In the genomic region with DNA sequence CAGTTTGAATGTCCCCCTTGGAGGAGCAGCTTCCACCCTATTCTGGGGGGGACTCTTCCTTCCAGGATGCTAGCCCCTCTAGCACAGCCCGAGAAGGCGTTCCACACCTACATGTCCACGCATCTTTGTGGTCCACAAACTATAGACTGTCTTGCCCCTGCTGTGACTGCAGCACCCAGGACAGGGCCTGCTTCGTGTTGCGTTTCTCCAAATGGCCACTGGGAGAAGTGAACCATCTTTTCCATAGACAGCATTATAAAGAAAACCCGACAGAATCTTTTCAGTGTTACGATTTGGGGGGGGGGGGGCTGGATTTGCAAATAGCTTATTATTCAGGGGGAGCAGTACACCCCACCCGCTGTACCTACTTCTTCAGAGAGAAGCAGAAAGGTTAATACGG, we compare ENCODE assay signal across 17 mouse cellular contexts. TPM values are rescaled to one million over a fixed set of nuclear protein-coding genes. Genes with fewer than 3 reads are reported as not detected.
A peak's percentile ranks its signal among the peaks of the same experiment; 100 is the strongest.
DNase-seq lines count a peak whose midpoint lies in the region; ATAC-seq and TF ChIP-seq lines count a peak whose summit lies in the region.
"Had no signal": no experiment of that assay in that cellular context is flagged by ENCODE, and none has a peak within 500 bp of the region (broad histone marks: within the 10 kb centered on the region; RNA-seq: fewer than 3 reads in every experiment).

No protein-coding gene starts in this region.

- no peak for ATAC-seq in kidney, postnatal 0 days (replicated peaks; ENCODE audit: low FRiP score, low read depth)
- ATAC-seq in kidney, embryonic 16.5 days (ENCODE audit: low FRiP score, low TSS enrichment), result no peak
- no peak for ATAC-seq in midbrain, embryonic 14.5 days (ENCODE audit: low FRiP score, low TSS enrichment)
- ATAC-seq in midbrain, embryonic 16.5 days, result no peak
- ATAC-seq in activated CD4-positive, CD25-positive, alpha-beta regulatory T cell, adult 4 months, result no peak
- ATAC-seq: intestine, embryonic 16.5 days had no signal

- no peaks in the 10 kb centered on the region for H3K27me3 ChIP-seq in kidney, postnatal 0 days (ENCODE audit: insufficient read depth, low read length)
- H3K27me3 ChIP-seq in kidney, embryonic 16.5 days (ENCODE audit: insufficient read depth, low read length), result no peaks in the 10 kb centered on the region; the same call in 1 of the 2 replicates
- no peaks in the 10 kb centered on the region for H3K27me3 ChIP-seq in midbrain, embryonic 14.5 days (ENCODE audit: control insufficient read depth, insufficient read depth, low read length)
- H3K27me3 ChIP-seq in midbrain, embryonic 16.5 days (ENCODE audit: control insufficient read depth, insufficient read depth, low read depth, low read length), result peaks cover 4% of the 10 kb centered on the region; the same call in 1 of the 2 replicates

- H3K27ac ChIP-seq in kidney, postnatal 0 days, result no peak overlapping the region
- no peak overlapping the region for H3K27ac ChIP-seq in kidney, embryonic 16.5 days (ENCODE audit: low read length)
- no peak overlapping the region for H3K27ac ChIP-seq in midbrain, embryonic 14.5 days (replicated peaks; ENCODE audit: low read depth, low read length)
- H3K27ac ChIP-seq in midbrain, embryonic 16.5 days (ENCODE audit: low read length), result no peak overlapping the region
- H3K27ac ChIP-seq: forebrain, embryonic 12.5 days; limb, embryonic 15.5 days; neural tube, embryonic 12.5 days had no signal

- no peaks in the 10 kb centered on the region for H3K9me3 ChIP-seq in kidney, postnatal 0 days (replicated peaks; ENCODE audit: low read length)
- H3K9me3 ChIP-seq in kidney, embryonic 16.5 days (ENCODE audit: low read length), result no peaks in the 10 kb centered on the region
- no peaks in the 10 kb centered on the region for H3K9me3 ChIP-seq in midbrain, embryonic 14.5 days (ENCODE audit: control insufficient read depth, low read length)
- H3K9me3 ChIP-seq in midbrain, embryonic 16.5 days (replicated peaks; ENCODE audit: control insufficient read depth, low read length, poor library complexity, severe bottlenecking), result no peaks in the 10 kb centered on the region
- H3K9me3 ChIP-seq: forebrain, embryonic 12.5 days; limb, embryonic 15.5 days; neural tube, embryonic 12.5 days had no signal

- TF ChIP-seq CTCF in kidney, postnatal 0 days (IDR thresholded peaks at IDR 0.05; ENCODE audit: low read depth), result peak; percentile 33; the same call in 1 of the 2 replicates

- no peak overlapping the region for H3K4me2 ChIP-seq in kidney, postnatal 0 days (ENCODE audit: low read length)
- no peak overlapping the region for H3K4me2 ChIP-seq in kidney, embryonic 16.5 days (replicated peaks; ENCODE audit: low read depth, low read length)
- H3K4me2 ChIP-seq in midbrain, embryonic 14.5 days (ENCODE audit: low read length), result no peak overlapping the region
- no peak overlapping the region for H3K4me2 ChIP-seq in midbrain, embryonic 16.5 days (ENCODE audit: low read length)
- H3K4me2 ChIP-seq: forebrain, embryonic 12.5 days; limb, embryonic 15.5 days; neural tube, embryonic 12.5 days had no signal

- no peak overlapping the region for H3K9ac ChIP-seq in kidney, postnatal 0 days (ENCODE audit: low read depth, low read length)
- no peak overlapping the region for H3K9ac ChIP-seq in kidney, embryonic 16.5 days (replicated peaks; ENCODE audit: low read length)
- H3K9ac ChIP-seq in midbrain, embryonic 14.5 days (replicated peaks; ENCODE audit: low read length), result no peak overlapping the region
- no peak overlapping the region for H3K9ac ChIP-seq in midbrain, embryonic 16.5 days (ENCODE audit: low read depth, low read length)
- H3K9ac ChIP-seq: forebrain, embryonic 12.5 days; limb, embryonic 15.5 days; neural tube, embryonic 12.5 days had no signal

- no peak overlapping the region for H3K4me3 ChIP-seq in kidney, postnatal 0 days (replicated peaks; ENCODE audit: low read depth, low read length)
- H3K4me3 ChIP-seq in kidney, embryonic 16.5 days (ENCODE audit: low read length), result no peak overlapping the region
- H3K4me3 ChIP-seq in midbrain, embryonic 14.5 days (replicated peaks; ENCODE audit: low read depth, low read length), result no peak overlapping the region
- H3K4me3 ChIP-seq in midbrain, embryonic 16.5 days (ENCODE audit: low read depth, low read length), result no peak overlapping the region
- H3K4me3 ChIP-seq: forebrain, embryonic 12.5 days; limb, embryonic 15.5 days; neural tube, embryonic 12.5 days had no signal

- 52% methylated on average over 9 of the region's 9 CpGs for WGBS in kidney, postnatal 0 days
- 54% methylated on average over 9 of the region's 9 CpGs for WGBS in kidney, embryonic 16.5 days
- 47% methylated on average over 9 of the region's 9 CpGs for WGBS in midbrain, embryonic 14.5 days
- WGBS in midbrain, embryonic 16.5 days, result 43% methylated on average over 9 of the region's 9 CpGs

- peak; percentile 14 for DNase-seq in embryo, embryonic 10 days (ENCODE audit: low spot score)
- no peak for DNase-seq in embryo, embryonic 10.5 days (ENCODE audit: low spot score)
- no peak for DNase-seq in kidney, postnatal 0 days (ENCODE audit: low spot score)
- DNase-seq in midbrain, embryonic 14.5 days, result peak; percentile 43
- no peak for DNase-seq in heart, adult 11 months
- DNase-seq: adrenal gland, postnatal 36 days; cerebellum, adult 8-10 months; kidney, postnatal 14 days; lung, adult 18-20 months; right cerebral cortex, postnatal 14 days had no signal

- no peaks in the 10 kb centered on the region for H3K36me3 ChIP-seq in kidney, postnatal 0 days (ENCODE audit: insufficient read depth, low read length)
- no peaks in the 10 kb centered on the region for H3K36me3 ChIP-seq in kidney, embryonic 16.5 days (ENCODE audit: insufficient read depth, low read length)
- H3K36me3 ChIP-seq in midbrain, embryonic 14.5 days (ENCODE audit: control insufficient read depth, insufficient read depth, low read length), result no peaks in the 10 kb centered on the region
- H3K36me3 ChIP-seq in midbrain, embryonic 16.5 days (ENCODE audit: control insufficient read depth, insufficient read depth, low read length), result no peaks in the 10 kb centered on the region
- H3K36me3 ChIP-seq: forebrain, embryonic 12.5 days; limb, embryonic 15.5 days; neural tube, embryonic 12.5 days had no signal

- no peaks in the 10 kb centered on the region for H3K4me1 ChIP-seq in kidney, postnatal 0 days (replicated peaks; ENCODE audit: insufficient read depth, low read length)
- peaks cover 10% of the 10 kb centered on the region for H3K4me1 ChIP-seq in kidney, embryonic 16.5 days (ENCODE audit: insufficient read depth, low read length)
- no peaks in the 10 kb centered on the region for H3K4me1 ChIP-seq in midbrain, embryonic 14.5 days (ENCODE audit: control insufficient read depth, insufficient read depth, low read length)
- H3K4me1 ChIP-seq in midbrain, embryonic 16.5 days (ENCODE audit: control insufficient read depth, insufficient read depth, low read length), result 0 out of 2 replicates have a peak, but pooled peaks cover 5% of the 10 kb centered on the region
- H3K4me1 ChIP-seq: neural tube, embryonic 12.5 days had no signal

RNA-seq across cellular contexts. Expression of gene Eno4, which starts 36.5 kb away (rescaled TPM):
- 0.37 and 0.51 TPM in 2 replicates for polyA plus RNA-seq in kidney, postnatal 0 days (2015; fragmentation: Nextera tagmentation; extraction: Ambion mirVana)
- 0.64 and 0.85 TPM in 2 replicates for polyA plus RNA-seq in kidney, embryonic 16.5 days (2015; fragmentation: Nextera tagmentation; extraction: Ambion mirVana)
- polyA plus RNA-seq in midbrain, embryonic 14.5 days (2014; fragmentation: Nextera tagmentation; extraction: Ambion mirVana), result 0.49 and 0.66 TPM in 2 replicates
- polyA plus RNA-seq in midbrain, embryonic 16.5 days (2015; fragmentation: Nextera tagmentation; extraction: Ambion mirVana), result 1.9 and 2.2 TPM in 2 replicates
- not detected for polyA plus RNA-seq in activated CD4-positive, CD25-positive, alpha-beta regulatory T cell, adult 4 months (2017; shearing (Covaris generic))

RNA-seq across cellular contexts. Expression of gene Hspa12a, which starts 36.8 kb away (rescaled TPM):
- polyA plus RNA-seq in kidney, postnatal 0 days (2015; fragmentation: Nextera tagmentation; extraction: Ambion mirVana), result 13.4 and 14.5 TPM in 2 replicates
- polyA plus RNA-seq in kidney, embryonic 16.5 days (2015; fragmentation: Nextera tagmentation; extraction: Ambion mirVana), result 18.1 TPM in 2 replicates
- 31.9 and 35.2 TPM in 2 replicates for polyA plus RNA-seq in midbrain, embryonic 14.5 days (2014; fragmentation: Nextera tagmentation; extraction: Ambion mirVana)
- polyA plus RNA-seq in midbrain, embryonic 16.5 days (2015; fragmentation: Nextera tagmentation; extraction: Ambion mirVana), result 50.6 and 57.9 TPM in 2 replicates
- 1 to 10 TPM in 1 of 2 experiments, under 1 TPM in 1; 0.81 to 1.5 TPM for polyA plus RNA-seq in activated CD4-positive, CD25-positive, alpha-beta regulatory T cell, adult 4 months (2017; shearing (Covaris generic))

Comparison
In these comparisons a context has a peak if more than half of its experiments do, and no peak if none do; other contexts are left out.
1. DNase-seq: peak in embryo, embryonic 10 days (single experiment) and midbrain, embryonic 14.5 days (single experiment); none in embryo, embryonic 10.5 days (single experiment), kidney, postnatal 0 days (single experiment) and heart, adult 11 months (single experiment).